Mouse (Mus musculus) ES-E14 (cell line): ENCODE measurements at regions not wholly inside any gene's neighbourhood (a gene's known extent, or its start where the extent isn't known, plus 50 kb on each side); places are given as distances from the start of the nearest gene placed in this dataset.

ENCODE experiments used
- DNase-seq: peaks from one replicate; pipeline ENCODE4 v3.0.0-alpha.2; 2013; ENCODE audit warnings: low read depth, low spot score
- H3K27ac ChIP-seq: 2 replicates; pipeline ENCODE4 v1.5.1; 2012; ENCODE audit warnings: low read depth, mild to moderate bottlenecking, low read length, moderate library complexity, mixed read lengths; ENCODE audit not compliant: poor library complexity, insufficient read depth, severe bottlenecking
- H3K36me3 ChIP-seq: 2 replicates; pipeline ENCODE4 v1.6.1; 2012; ENCODE audit warnings: mild to moderate bottlenecking, low read length, moderate library complexity, mixed read lengths; ENCODE audit not compliant: control insufficient read depth, poor library complexity, insufficient read depth, severe bottlenecking
- H3K4me1 ChIP-seq, 2 experiments: fragments of 150-350 bp in 1 of 2; sonication (generic) in 1 of 2; 2 replicates each; pipeline ENCODE4 v1.6.1; 2012; ENCODE audit warnings: low read length in 2 of 2, mild to moderate bottlenecking in 1 of 2, mixed read lengths in 1 of 2; ENCODE audit not compliant: control insufficient read depth in 2 of 2, insufficient read depth in 2 of 2, poor library complexity in 1 of 2
- H3K4me3 ChIP-seq, 2 experiments: fragments of 150-350 bp in 1 of 2; sonication (generic) in 1 of 2; 2 replicates each; pipeline ENCODE4 v1.5.1; 2012; ENCODE audit warnings: low read length in 2 of 2, low read depth in 1 of 2, mild to moderate bottlenecking in 1 of 2, mixed read lengths in 1 of 2; ENCODE audit not compliant: insufficient read depth in 1 of 2, poor library complexity in 1 of 2, severe bottlenecking in 1 of 2
- H3K9ac ChIP-seq: 2 replicates; pipeline ENCODE4 v1.6.1; 2012; ENCODE audit warnings: low read depth, mild to moderate bottlenecking, low read length, mixed read lengths; ENCODE audit not compliant: poor library complexity, insufficient read depth, severe bottlenecking
- H3K9me3 ChIP-seq: fragments of 150-350 bp; sonication (generic); 2 replicates; pipeline ENCODE4 v1.6.1; 2012; ENCODE audit warnings: low read depth, mild to moderate bottlenecking, low read length; ENCODE audit not compliant: control insufficient read depth, insufficient read depth
- CHD2 ChIP-seq: IDR thresholded peaks from 2 replicates; pipeline ENCODE4 v1.6.1; 2014; ENCODE audit warnings: mild to moderate bottlenecking, low read depth, low read length, inconsistent platforms
- HCFC1 ChIP-seq: IDR thresholded peaks from 2 replicates; pipeline ENCODE4 v1.6.1; 2012; ENCODE audit warnings: low read length, inconsistent platforms, borderline replicate concordance; ENCODE audit not compliant: insufficient read depth
- MAFK ChIP-seq: IDR thresholded peaks from 2 replicates; pipeline ENCODE4 v1.6.1; 2014; ENCODE audit warnings: mild to moderate bottlenecking, low read depth, low read length, inconsistent platforms; ENCODE audit not compliant: insufficient read depth
- ZC3H11A ChIP-seq: IDR thresholded peaks from 2 replicates; pipeline ENCODE4 v1.6.1; 2012; ENCODE audit warnings: low read depth, mild to moderate bottlenecking, inconsistent platforms, low read length, borderline replicate concordance
- ZNF384 ChIP-seq: IDR thresholded peaks from 2 replicates; pipeline ENCODE4 v1.6.1; 2012; ENCODE audit warnings: low read depth, low read length, inconsistent platforms
- in situ Hi-C, 2 experiments: fragments of 600-800 bp; cut with MboI; formaldehyde crosslinking; loops; one replicate each; pipeline ENCODE4 v1.15.1; 2025; ENCODE audit warnings: low sequenced_read_pairs in 2 of 2, inconsistent platforms in 1 of 2; ENCODE audit not compliant: unreplicated experiment in 2 of 2

- no peaks in the 10 kb centered on the region for H3K9me3 ChIP-seq
- no peak overlapping the region for H3K27ac ChIP-seq
- H3K4me1 ChIP-seq = peaks cover 6% of the 10 kb centered on the region in 2 experiments; a peak in 3 of 4 replicates
- in situ Hi-C loops = no loop called here
- no peak overlapping the region for H3K9ac ChIP-seq
- H3K4me3 ChIP-seq = no peak overlapping the region
- DNase-seq = no peak
- TF ChIP-seq MAFK (no peak), HCFC1 (no peak), ZNF384 (no peak), ZC3H11A (no peak), CHD2 (no peak)
- no peaks in the 10 kb centered on the region for H3K36me3 ChIP-seq
These were observed 75.3 kb upstream of the Sgk1 start for GRCm38 (mm10) chr10:21806716-21807115.

DNA sequence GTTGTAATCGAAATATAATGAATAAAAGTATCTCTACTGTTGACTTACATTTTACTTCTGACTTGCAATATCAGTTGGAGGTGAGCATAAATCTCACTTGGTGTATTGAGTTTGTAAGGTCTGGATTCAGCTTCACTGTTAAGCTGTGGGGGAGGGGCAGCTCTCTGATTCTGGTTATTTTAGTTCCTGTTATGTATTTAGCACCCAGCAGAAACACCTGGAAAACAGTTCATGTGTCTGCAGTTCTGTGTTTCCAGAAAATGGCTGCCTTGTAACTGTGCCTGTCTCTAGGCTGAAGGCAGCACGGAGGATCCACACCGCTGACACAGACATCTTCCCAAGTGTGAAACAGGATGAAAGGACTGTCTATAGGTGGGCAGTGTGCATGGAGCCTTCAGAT is 62.3 kb upstream of the Sgk1 start:
- no peaks in the 10 kb centered on the region for H3K9me3 ChIP-seq
- DNase-seq = no peak
- H3K27ac ChIP-seq = no peak overlapping the region
- H3K4me1 ChIP-seq = peaks cover 4 to 12% of the 10 kb centered on the region in 2 experiments; a peak in 1 of 4 replicates
- H3K9ac ChIP-seq = no peak overlapping the region
- no peak overlapping the region for H3K4me3 ChIP-seq
- in situ Hi-C loops = no loop called here
- no peaks in the 10 kb centered on the region for H3K36me3 ChIP-seq
- TF ChIP-seq ZNF384 (no peak), CHD2 (no peak), ZC3H11A (no peak), MAFK (no peak), HCFC1 (no peak)

DNA sequence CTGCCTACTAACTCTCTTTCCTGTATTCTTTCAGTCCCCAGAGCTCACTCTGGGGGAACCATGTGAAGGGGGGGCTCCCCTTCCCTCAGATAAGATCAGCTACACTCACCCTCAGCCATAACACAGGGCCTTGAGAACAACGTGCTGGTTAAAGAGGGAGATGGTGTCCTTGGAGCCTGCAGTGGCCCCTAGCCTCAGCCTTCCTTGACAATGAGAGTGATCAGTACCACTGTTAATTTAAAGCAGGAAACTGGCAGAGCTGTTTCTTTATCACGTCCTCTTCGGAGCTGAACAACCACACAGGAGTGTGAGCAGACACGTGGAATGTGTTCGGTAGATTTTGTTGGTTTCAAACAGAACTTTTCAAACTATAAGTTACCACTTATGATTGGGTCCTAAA is 60.6 kb upstream of the Sgk1 start:
- no peak for TF ChIP-seq MAFK
- no peak for TF ChIP-seq ZC3H11A
- TF ChIP-seq CHD2 = no peak
- TF ChIP-seq HCFC1 = no peak
- TF ChIP-seq ZNF384 = no peak
- no peak overlapping the region for H3K4me3 ChIP-seq
- no peaks in the 10 kb centered on the region for H3K9me3 ChIP-seq
- peaks cover 10 to 17% of the 10 kb centered on the region in 2 experiments; a peak in 2 of 4 replicates for H3K4me1 ChIP-seq
- DNase-seq = no peak
- H3K36me3 ChIP-seq = no peaks in the 10 kb centered on the region
- H3K9ac ChIP-seq = no peak overlapping the region
- in situ Hi-C loops = no loop called here
- peak overlapping the region; percentile 26; the same call in 1 of the 2 replicates for H3K27ac ChIP-seq

- DNase-seq = no peak
- H3K4me1 ChIP-seq = peaks cover 20 to 24% of the 10 kb centered on the region in 2 experiments
- no peak overlapping the region for H3K4me3 ChIP-seq
These were observed 57.5 kb upstream of the Sgk1 start for GRCm38 (mm10) chr10:21824418-21825025.

More at GRCm38 (mm10) chr10:21824418-21825025, 57.5 kb upstream of the Sgk1 start:
- TF ChIP-seq ZC3H11A (no peak), ZNF384 (no peak), HCFC1 (no peak), MAFK (no peak), CHD2 (no peak)
- no peaks in the 10 kb centered on the region for H3K36me3 ChIP-seq
- no peak overlapping the region; the same call in 1 of the 2 replicates for H3K27ac ChIP-seq
- in situ Hi-C loops = no loop called here
- H3K9me3 ChIP-seq = no peaks in the 10 kb centered on the region
- H3K9ac ChIP-seq = no peak overlapping the region
